Mouse (Mus musculus) lung, postnatal 0 days (tissue): ENCODE data around the gene Emx2.

Source experiments
- CTCF ChIP-seq: IDR thresholded peaks from 2 replicates; pipeline ENCODE4 v1.5.1; 2016; ENCODE audit warnings: antibody characterized with exemption, mild to moderate bottlenecking
- EP300 ChIP-seq: IDR thresholded peaks from 2 replicates; pipeline ENCODE4 v1.6.1; 2016; ENCODE audit warnings: antibody characterized with exemption, mild to moderate bottlenecking, control low read depth

- TF ChIP-seq CTCF (no peak), EP300 (no peak)
Observed at GRCm38 (mm10) chr19:59458743-59459135, 567 bp downstream of the Emx2 start.
